Mouse (Mus musculus) 3T3-L1 (cell line): ENCODE data around the gene Esrra.

Experiments used
- DNase-seq: peaks from one replicate; pipeline ENCODE4 v3.0.0-alpha.2; 2015; ENCODE audit warnings: low read depth, low spot score

Gene Esrra

DNA sequence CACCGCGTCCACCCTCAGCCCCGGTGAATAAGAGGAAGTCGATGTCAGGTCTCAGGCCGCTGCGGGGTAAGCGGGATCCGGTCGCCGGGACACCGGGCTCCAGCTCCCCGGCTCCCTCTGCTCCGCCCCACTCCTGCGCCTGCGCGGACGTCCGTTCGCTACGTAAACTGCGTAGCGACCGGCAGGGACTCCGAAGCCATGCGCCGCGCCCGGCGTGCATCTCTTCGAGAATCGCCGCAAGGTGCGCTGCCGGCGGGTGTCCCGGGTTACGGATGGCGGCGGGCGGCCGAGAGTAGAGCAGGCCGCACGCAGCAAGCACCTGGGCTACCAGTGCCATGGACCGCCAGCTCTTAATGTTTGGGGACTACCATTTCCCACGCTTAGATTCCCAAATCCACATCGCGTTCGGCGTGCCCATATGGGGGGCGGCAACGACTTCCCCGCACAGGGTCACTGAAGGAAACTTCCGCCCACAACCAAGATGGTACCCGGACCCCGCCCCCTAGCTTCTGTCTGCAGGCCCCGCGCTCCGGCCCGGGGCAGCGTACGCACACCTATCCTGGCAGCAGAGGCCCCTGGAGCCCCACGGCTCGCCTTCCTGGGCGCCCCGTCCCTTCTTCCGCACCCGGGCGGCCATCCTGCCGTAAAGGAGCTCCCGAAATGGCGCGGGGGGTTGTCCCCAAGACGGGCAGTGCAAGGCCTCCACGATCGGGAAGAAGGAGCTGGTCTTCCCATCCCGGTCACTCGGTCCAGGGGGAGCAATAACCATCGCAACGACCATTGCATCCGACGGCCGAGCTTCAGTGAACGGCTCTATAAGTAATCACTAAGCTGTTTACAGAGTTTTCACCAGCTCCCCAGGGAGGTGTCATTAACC is 20.0 kb upstream of the Esrra start, which contains the start of gene Bad:
TSS of gene Bad (plus strand) at position 490 of the 877 bp plus-strand sequence.
- DNase-seq, result peak; percentile 90

DNA sequence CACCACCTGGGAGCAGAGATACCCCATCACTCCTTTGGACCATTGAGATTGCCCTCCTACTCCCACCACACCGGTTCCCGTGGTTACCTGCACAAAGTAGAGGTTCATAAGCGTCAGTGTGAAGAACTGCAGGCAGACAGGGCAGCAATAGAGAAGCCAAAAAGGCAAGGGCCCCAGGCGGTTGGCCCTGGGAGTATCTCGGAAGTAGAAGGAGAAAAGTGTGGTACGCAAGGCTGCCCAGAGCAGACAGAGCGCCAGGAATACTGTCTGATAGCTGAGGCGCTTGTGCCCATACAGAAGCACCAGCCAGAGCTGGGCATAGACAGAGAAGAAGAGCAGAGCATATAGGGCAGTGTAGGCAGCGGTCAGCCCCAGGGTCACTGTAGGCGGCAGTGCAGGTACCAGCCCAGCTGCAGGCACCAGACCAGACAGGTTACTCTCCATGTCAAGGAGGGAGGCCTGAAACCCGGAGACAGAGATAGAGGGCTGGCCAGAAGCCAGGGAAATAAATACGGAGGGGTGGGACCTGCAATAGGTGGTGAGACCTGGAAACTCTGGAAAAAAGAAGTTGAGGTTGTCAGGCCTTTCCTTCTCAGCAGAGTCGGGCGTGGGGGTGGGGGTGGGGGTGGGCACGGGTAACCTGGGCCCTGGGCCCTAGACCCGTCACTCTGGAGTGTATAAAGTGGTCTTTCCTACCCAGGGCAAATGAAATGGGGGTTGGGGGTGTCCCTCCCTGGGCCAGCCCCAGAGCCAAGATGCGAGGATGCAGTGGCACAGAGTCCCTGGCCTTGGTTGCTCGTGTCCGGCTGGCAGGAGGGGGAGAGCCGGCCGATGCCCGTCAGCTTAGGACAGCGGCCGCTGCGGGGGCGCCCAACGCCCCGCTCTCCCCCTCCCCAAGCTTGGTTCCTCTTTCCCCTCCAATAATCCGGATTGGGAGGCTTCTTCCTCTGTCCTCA is 19.1 kb upstream of the Esrra start:
- DNase-seq, result peak; percentile 31

DNA sequence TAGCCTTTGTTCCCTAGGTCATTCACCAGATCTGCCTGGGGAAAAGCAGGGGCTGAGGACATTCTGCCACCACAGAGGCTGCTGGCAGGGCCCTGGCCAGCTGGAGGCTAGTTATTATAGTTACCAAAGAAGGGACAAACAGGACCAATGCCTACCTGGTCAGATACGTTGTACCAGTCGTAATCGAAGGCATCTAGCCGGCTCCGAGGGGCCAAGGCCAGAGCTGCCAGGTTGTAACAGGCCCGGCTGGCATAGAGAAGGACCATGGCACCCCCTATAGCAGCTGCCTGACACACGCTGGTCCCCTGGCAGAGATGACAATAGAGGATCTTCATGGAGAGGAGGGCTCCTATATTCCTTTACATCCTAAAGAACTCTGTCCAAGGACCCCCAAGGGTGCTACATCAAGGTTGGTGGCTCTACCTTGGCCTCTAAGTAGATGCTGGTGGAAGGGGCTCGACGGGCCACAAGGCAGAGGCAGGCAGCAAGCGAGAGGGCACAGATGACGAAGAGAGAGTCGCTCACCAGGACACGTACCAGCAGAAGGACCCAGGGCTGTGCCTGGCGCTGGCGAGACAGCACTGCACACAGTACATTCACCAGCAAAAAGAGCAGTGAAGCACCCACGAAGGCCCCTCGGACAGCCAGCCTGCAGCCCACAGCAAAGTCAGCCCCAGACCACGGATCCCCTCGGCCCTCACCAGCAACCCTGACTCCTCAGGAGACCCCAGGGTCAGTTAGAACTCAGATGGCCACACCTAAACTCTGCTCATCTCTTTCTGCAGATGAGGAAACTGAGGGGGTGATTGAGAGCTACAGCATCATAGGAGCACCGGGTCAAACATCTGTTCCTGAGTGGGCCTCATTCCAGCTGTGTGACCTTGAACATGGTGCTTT is 17.7 kb upstream of the Esrra start:
- DNase-seq, result no peak

DNA sequence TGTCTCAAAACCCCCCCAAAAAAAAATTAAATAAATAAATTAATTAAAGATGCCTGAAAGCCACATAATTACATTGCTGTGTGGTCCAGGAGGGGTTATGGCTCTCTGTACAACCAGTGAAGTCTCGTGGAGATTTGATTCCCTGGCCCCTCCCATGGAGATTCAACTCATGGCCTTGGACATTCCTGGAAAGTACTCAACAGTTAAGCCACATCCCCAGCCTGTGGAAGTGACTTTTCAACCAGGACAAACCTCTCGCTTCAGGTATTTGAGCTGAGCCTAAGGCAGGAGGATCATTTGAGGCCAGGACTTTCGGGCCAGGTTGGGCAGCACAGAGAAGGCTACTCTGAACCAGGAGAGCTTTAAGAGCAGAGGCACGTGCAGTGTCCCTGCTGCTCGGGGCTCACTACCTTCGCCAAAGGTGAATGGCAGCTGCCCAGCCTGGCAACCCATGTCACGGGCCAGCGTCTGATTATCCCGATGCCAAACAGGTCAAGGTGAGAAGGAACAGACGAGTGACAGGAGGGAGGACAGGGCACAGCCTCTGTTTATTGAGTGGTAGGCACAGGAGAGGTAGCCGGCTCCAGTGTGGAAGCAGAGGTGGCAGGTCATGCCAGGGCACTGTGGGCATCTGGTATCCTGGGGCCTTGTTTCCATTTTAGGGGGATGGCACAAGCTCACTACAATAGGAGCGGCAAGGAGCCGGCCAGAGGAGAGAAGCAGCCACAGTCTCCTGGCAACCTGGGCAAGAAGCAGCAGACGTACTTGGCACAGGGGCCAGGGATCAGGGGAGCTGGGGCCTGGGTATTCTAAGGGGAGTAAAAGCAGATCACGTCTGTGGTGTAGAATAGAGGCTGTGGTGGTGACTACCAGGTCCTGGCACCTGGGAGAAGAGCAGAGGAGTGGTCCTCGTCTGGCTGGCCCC is 16.2 kb upstream of the Esrra start:
- no peak for DNase-seq

DNA sequence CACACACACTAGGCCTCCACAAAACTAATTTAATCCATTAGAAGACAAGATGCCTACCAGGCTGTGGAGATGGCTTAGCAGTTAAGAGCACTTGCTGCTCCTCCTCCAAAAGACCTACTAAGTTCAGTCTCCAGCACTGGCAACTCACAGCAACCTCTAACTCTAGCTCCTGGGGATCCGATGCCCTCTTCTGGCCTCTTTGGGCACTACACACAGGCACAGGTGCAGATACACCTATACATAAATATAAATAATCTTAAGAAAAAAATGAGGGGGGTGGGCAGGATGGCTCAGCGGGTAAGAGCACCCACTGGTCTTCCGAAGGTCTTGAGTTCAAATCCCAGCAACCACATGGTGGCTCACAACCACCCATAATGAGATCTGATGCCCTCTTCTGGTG is 14.7 kb upstream of the Esrra start:
- DNase-seq, result peak; percentile 46

DNA sequence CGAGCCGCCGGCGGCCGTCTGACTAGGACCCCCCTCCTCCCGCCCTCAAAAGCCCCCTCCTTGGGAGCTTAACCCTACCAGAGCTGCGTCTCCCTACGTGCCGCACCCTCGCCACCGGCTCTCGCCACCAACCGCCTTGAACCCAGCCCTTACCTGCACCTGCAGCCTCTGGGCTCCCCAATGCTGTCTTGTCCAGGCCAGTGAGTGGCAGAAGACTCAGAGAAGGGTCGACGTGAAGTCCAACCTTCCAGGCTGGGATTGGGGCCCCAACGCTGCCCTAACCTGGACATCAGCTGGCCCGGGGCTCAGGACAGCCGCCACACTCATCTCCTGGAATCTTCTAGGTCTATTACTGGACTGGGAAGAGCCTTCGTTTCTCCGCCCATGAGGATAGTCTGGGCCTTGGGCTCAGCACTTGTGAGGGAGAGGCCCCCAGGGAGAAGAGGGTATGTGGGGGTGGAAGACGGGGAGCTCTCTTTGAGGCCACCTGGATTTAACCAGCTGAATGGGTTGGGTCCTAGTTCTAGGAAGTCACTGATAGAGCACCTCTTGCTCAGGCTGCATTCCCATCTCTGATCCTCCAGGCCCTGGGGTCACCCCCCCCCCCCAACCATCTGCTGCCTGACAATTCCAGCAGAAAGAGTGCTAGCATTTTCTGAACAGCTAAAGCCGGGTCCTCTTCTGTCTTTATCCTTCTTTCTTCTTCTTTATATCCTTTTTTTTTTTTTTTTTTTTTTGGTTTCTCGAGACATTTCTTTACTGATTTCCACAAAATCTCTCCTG is 12.8 kb upstream of the Esrra start, which contains the start of gene Kcnk4:
TSS of gene Kcnk4 (minus strand) at position 321 of the 783 bp plus-strand sequence.
- no peak for DNase-seq

DNA sequence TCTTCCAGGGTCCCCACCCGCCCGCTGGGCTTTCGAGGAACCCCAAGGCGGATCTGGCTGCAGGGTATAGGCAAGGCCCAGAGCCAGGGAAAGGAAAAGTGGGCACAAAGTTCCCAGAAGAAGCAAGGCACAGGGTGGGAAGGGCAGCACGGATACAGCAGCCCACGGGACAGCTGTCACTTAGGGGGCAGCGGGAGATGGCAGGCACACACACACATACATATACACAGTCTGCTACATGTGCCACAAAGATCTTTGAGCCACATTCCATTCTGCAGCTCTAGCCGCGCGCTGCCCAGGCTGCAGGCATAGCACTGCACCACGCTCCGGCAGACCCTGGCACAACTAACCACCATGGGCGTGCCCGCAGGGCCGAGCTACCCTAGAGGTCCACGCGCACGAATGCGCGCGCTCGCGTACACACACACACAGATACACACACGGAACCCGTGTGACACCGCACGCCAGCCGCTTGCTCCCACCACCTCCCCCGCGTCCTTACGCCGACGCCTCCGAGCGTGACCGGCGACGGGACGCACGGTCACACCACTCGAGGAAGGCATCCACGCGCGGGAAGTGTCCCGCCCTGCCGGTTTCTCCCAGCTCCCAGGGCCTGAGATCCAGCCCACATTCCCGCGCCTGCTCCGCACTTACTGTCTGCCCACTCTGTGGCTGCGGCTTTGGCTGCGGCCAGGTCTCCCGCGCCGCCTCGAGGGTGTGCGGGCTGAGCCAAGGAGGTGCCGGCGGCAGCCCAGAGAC is 12.0 kb upstream of the Esrra start:
- DNase-seq, result no peak

DNA sequence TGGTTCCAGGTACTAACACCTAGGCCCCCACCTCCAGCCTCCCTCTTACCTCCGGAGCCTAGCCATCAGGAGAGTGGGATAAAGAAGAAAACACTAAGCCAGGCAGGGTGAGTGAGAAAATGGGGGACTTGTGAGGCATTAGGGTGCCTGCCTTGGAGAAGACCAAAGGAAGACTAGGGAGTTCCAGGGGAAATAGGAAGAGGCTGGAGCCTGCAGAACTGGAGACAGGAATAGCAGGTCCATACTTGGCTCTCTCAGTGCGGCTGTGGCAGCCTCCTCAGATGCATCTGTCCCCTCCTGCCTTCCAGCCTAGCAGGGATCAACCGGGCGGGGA is 11.5 kb upstream of the Esrra start:
- DNase-seq, result no peak

DNA sequence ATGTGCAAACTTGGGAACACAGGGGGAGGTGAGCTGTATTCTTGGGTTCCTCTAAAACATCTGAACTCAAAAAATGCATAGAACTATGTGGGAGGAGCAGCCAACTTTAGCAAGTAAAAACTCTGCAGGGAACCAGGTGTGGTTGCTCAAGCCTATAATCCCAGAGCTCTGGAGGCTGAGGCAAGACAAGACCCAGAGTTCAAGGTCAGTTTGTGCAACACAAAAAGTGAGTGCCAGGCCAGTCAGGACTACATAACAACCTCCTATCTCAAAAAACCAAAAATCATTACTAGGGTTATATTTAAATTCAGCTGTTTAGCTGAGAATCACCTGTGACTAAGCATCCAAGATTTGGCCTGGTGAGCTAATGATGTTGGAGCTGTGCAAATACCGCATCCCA is 10.4 kb upstream of the Esrra start:
- DNase-seq, result no peak

DNA sequence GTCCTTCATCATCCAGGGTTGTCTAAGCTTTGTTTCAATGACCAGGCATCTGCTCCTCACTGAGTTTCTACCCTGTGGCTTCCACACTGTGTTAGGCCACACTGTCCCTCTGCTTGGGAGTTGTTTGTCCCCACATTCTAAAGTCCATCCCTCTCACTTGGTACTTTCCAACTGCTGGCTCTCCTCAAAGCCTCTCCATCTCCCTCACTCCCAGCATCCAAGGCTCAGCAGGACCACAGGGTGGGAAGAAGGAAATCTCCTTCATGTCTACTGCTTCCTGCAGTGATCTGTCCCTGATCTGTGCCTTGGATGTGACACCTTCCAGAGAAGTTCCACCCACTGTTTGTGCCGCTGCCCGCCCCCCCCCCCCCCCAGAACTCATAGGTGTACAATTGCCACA is 9.4 kb upstream of the Esrra start:
- no peak for DNase-seq

DNA sequence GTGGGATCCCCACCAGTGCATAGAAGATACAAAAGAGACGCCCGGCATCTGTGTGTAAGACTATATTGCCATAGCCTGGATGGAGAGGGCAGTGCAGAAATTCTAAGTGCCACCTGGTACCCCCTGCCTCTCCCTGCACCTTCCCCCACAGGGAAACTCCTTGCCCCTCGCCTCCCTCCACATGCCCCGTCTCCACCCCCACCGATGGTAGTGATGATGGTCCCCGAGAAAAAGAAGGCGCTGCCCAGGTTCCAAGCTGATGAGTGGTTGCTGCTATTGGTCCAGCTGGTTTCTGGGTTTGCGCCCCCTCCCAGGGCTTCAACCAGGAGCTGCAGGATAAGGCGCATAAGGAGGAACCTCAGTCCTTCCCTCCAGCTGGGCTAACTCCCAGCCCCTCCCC is 6.5 kb upstream of the Esrra start:
- no peak for DNase-seq

DNA sequence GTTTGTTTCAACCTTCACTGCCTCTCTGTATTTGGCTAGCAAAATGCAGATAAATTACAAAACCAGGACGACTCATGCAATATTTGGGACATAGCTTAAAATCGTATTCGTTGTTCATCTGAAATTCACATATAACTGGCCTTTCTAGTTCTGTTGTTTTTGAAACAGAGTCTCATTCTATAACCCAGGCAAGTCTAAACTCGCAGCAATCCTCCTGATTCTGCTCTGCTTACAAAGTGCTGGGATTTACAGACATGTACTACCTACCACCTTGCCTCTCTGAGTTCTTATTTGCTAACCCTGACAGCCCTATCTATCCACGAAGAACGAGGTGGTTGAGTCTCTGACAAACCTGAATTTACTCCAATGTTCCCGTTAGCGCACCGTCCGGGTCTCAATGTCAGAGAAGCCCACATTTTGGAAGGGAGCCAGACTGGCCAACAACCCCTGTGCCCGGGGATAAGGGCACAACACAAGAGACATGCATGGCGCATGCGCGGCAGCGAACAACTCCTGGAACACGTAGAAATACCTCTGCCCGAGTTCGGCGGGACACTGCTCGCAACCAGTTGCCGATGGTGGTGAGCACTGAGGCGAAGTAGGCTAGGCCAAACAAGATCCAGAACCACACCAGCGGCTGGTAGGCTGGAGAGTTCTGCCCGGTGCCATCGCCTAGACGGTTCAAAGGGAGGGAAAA is 5.1 kb upstream of the Esrra start:
- DNase-seq, result no peak

DNA sequence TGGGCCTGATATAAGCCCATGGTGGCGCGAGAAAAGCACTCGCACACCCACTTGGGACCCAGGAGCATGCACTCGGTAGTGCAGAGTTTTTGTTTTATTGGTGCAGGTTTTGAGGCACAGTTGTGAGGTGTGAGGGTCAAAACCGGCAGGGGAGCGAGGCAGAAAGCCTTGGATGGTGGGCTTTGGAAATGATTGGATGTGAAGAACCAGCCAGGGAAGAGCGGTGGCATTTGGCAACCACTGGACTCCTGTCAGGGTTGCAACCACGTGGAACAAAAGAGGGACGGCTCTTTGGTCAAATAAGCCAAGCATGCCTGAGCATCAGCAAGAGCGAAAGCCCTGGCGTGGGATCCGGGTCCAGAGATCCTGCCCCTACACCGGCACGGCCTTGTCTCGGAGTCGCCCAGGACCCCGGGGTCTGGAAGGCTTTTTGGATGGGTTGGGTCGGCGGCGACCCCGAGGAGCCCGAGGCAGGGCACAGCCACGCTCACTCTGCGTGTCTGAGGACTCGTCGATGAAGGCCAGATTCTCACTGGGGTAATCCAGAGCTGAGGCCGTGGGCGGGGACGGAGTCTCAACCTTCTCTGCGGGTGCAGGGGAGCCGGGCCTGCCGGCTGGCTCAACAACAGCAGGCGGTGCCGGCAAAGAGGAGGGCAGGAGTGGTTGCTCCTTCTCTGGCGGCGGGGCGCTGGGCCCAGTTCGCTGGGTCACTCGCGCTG is 4.2 kb upstream of the Esrra start:
- no peak for DNase-seq

DNA sequence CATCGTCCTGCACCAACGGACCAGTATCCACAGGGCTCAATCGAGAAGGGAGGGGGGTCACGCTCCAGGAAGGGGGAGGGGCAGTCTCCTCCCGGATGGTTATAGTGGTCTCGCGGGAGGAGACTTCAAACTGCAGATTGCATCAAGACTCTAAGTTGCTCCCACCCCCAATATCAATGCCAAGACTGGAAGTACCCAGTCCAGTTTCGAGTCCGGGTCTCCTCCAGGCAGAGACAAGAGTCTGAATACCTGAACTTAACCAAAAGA is 3.6 kb upstream of the Esrra start, which contains the start of gene Catsperz:
TSS of gene Catsperz (minus strand) at position 74 of the 267 bp plus-strand sequence.
- DNase-seq, result no peak

DNA sequence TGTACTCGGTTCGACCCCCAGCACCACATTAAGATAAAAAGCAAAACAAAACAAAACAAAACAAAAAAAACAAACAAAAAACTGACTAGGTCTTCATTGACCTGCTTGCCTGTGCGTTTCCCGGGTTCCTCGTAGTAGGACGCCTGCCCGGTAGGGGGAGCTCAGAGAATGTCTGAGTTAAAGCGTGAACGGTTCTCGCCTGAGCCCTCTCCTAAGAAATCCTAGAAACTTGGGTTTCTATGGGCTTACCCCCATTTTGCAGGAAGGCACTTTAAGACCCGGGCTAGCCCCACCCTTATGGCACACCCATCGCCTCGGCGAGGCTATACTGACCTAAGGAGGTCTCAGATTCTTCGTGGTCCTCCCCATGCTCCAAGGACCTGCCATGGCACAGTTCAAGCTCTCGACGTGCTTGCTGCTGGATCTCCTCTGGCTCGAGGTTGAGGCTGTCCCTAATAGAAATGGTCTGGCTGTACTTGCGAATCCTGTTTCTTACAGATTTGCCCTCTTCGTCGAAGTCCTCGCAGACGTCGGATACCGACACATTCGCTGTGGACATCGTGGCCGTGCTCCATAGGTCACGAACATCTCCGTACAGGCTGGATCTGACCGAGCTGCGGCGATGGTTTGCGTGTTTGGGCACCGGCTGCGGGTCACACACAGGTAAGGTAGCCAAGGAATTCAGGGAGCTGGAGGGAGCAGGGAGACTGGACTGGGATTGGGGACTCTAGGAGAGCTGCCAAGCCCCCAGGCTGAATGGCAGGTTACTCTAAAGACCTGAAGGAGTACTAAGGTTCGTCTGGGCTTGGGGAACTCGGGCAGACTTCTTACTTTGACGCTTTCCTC is 3.1 kb upstream of the Esrra start:
- DNase-seq, result peak; percentile 85

DNA sequence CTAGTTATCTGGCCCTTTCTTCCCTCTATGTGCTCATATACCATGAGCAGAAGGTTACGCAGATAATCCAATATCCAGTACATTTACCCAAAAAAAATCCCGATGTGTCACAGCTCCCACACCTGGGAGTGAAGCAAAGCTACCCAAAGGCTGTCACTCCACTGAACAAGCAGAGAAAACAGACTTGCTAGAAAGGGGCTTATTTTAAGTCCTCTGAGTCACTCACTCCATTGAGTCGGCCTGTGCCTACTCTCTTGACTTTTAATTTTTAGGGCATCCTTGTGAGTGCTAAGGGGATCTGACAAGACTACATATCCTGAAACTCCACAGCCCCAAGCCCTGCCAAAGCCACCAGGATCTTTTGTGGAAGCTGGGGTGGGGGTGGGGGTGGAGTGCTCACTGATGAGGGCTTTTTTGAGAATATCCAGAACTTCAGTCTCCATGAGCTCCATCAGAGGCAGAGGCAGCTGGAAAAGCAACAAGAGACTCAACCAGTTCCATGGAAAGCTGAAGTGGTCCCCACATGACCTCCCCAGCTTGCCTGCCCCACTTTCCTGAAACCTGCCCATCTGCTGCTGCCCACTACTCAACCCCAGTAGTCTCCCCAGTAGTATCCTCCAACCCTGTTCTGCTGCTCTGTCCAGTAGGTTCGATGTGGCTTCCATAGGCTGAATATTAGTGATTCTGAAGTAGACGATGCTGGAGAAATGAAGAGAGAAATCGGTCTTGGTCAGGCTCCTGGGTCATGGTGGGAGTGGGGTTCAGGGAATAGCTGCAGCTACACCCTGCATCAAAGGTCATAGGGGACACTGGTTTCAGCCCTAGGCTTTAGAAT is 1.5 kb upstream of the Esrra start:
- no peak for DNase-seq
